Mouse (Mus musculus) embryonic fibroblast, embryonic 13.5 days (primary cell): ENCODE measurements around the gene Smyd1.

Experiments used
- CTCF ChIP-seq: IDR thresholded peaks from 2 replicates; pipeline ENCODE4 v1.5.1; 2011; ENCODE audit warnings: mild to moderate bottlenecking, control low read depth, low read length, moderate library complexity, borderline replicate concordance; ENCODE audit not compliant: insufficient read depth
- POLR2A ChIP-seq: IDR thresholded peaks from 2 replicates; pipeline ENCODE4 v1.6.1; 2011; ENCODE audit warnings: low read depth, mild to moderate bottlenecking, control low read depth, low read length, moderate library complexity

GRCm38 (mm10) chr6:71211917-71212316, 110.1 kb downstream of the Smyd1 start:
- no peak for TF ChIP-seq CTCF
- no peak for TF ChIP-seq POLR2A
